Mouse (Mus musculus) c-Kit-positive CD71-positive TER-119-positive erythroid progenitor cells, embryonic 14.5 days (primary cell): ENCODE data around the gene Pcp4l1.

Experiments used
- DNase-seq: peaks from one replicate; pipeline ENCODE4 v3.0.0-alpha.2; 2013; ENCODE audit warnings: low spot score

The Pcp4l1 gene

GRCm38 (mm10) chr1:171221281-171222193 is 25.5 kb upstream of the Pcp4l1 start:
- DNase-seq = peak; percentile 25

GRCm38 (mm10) chr1:171220871-171221270 is 24.8 kb upstream of the Pcp4l1 start:
- DNase-seq = peak; percentile 88

DNA sequence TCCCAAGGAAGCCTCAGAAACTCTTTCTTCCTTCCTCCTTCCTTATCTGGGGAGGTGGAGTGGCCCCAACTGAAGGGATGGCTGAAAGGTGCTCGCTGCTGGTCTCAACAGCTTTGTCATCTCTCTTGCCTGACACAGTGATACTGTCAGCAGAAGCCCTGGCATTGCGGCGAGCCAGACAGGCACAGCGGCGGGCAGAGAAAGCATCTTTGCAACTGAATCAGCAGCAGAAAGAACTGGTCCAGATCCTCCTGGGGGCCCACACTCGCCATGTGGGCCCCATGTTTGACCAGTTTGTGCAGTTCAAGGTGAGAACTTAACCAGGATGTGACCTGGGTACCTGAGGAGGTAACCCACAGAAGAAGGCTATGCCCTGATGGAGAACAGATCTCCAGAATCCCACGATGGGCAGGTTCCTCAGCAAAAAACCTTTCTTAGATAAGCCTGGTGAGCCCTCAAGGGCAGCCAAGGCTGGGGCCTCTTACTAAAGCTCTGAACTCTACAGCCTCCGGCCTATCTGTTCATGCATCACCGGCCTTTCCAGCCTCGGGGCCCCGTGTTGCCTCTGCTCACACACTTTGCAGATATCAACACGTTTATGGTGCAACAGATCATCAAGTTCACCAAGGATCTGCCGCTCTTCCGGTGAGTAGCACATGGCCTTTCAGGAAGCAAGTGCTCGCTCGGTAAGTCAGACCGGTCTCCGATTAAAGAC is 20.3 kb upstream of the Pcp4l1 start:
- DNase-seq = no peak

GRCm38 (mm10) chr1:171213801-171214496 is 17.9 kb upstream of the Pcp4l1 start, which contains the start of gene Nr1i3:
Nr1i3 (plus strand) TSS chr1:171213970.
- DNase-seq = no peak

DNA sequence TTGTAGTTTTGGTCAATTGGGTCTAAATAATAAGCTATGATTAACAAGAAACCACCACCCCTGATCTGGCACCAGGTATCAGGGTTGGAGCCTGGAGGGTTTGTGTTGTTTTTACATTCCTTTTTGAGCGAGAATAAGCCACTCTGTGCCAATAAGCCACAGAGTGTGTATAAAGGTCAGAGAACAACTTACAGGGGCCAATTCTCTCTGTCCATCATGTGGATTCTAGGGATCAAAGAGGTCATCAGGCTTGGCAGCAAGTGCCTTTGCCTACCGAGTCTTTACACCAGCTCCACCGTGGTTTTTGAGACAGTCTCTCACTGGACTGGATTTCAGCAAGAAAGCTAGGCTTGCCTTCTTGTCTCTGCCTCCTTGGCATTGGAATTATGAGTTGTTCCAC is 16.8 kb upstream of the Pcp4l1 start:
- DNase-seq = no peak

GRCm38 (mm10) chr1:171209409-171209808 is 13.3 kb upstream of the Pcp4l1 start:
- DNase-seq = no peak

DNA sequence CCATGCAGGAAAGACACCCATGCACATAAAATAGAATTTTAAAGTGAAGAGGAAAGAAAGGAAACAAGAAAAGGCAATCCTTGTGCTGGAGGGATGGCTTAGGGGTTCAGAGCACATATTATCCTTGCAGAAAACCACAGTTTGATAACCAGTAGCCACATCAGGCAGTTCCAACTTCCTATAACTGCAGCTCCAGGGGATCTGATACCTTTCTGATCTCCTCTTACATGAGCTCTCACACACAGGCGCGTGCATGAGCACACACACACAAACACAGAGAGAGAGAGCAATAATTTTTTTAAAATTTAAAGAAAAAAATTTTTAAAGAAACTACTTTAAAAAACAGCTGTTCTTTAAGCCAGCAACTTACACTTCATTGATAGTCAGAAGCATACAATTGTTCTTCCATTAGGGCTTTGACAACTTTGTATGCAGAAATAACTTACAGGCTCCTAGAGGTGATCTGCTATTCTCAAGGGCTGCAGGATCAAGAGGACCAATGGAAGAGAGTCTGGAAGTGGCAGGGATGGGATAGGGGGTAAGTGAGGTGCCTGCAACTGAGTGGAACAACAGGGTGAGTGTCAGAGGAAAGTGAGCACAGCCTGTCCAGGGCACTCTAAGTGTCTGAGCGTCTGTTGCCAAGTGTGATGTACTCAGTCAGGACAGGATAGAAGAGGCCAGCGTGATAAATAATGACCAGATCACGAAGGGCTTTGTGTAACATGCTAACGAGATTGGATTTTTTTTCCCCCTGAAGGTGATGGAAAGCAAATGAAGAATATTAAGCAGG is 9.8 kb upstream of the Pcp4l1 start:
- DNase-seq = no peak

GRCm38 (mm10) chr1:171204249-171204644 is 8.2 kb upstream of the Pcp4l1 start:
- DNase-seq = no peak

DNA sequence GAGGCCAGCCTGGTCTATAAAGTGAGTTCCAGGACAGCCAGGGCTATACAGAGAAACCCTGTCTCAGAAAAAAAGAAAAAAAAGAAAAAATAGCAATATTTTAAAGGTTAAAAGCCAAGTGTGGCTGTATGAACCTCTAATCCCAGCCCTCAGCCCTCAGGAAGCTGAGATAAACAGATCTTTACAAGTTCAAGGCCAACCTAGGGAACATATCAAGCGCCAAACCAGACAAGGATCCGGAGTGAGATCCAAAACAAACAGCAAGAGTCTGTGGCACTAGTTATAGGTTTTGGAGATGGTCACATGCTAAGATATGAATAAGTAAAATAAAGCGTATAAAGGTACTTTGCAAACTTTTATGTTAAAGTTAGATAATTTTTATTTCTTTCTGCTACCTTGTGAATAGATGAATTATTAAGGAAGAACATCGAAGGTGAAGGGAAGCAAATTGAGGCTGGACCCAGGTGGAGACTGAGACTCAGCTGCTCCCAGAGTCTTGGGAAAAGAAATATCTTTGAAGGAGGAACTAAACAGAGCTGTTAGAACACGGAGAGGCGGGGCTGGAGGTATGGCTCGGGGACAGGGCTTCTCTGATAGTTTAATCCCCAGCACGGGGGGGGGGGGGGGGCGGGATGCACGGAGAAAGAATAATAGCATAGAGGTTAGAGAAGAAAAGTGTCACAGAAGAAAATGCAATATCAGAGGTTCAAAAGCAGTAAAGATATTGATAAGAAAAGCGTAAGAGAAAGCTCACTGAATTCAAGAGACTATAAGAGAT is 7.6 kb upstream of the Pcp4l1 start:
- DNase-seq = no peak

- DNase-seq = no peak
Measured at GRCm38 (mm10) chr1:171200769-171201168, 4.7 kb upstream of the Pcp4l1 start.

GRCm38 (mm10) chr1:171199532-171199931 is 3.5 kb upstream of the Pcp4l1 start:
- DNase-seq = no peak

GRCm38 (mm10) chr1:171195046-171195822 is 834 bp downstream of the Pcp4l1 start:
- DNase-seq = no peak

DNA sequence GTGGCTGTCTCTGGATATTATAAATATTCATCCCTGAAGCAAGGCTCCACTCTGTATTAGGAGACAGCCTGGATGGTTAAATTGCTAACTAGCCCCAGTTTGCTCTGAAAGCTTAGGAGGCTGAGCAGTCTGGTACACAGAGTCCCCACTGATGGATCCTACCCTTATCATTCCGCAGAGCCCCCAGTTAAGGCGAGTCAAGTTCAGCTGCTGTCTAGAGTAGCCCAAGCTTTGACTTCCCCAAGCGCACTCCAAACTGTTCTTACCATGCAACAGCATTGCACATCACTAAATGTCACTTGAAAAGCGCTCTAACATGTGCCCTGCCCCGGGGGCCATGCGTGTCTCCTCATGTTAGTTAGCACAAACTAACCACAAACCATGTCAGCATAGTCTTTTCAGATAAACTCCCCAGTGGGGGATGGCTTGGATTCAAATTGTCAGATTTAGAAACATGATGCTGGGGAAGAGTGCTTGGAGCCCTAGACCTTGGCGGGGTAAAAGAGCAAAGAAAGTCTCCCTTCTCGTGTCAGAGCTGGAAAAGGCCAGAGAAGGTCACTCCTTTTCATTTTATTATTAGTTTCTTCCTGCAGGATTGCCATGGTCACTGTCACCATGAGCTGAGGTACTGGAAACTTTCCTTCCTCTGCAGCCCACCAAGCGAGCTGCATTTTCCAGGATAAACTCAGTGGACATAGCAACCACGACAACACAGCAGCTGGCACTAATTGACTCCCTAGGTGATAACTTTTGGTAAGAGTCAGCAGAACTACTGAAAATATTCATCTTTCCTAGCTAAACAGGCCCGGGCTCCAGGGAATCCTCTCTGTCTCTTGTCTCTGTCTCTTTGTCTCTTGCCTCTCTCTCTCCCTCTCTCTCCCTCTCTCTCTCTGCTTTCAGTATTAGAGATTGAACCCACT is 1.9 kb downstream of the Pcp4l1 start:
- no peak for DNase-seq

DNA sequence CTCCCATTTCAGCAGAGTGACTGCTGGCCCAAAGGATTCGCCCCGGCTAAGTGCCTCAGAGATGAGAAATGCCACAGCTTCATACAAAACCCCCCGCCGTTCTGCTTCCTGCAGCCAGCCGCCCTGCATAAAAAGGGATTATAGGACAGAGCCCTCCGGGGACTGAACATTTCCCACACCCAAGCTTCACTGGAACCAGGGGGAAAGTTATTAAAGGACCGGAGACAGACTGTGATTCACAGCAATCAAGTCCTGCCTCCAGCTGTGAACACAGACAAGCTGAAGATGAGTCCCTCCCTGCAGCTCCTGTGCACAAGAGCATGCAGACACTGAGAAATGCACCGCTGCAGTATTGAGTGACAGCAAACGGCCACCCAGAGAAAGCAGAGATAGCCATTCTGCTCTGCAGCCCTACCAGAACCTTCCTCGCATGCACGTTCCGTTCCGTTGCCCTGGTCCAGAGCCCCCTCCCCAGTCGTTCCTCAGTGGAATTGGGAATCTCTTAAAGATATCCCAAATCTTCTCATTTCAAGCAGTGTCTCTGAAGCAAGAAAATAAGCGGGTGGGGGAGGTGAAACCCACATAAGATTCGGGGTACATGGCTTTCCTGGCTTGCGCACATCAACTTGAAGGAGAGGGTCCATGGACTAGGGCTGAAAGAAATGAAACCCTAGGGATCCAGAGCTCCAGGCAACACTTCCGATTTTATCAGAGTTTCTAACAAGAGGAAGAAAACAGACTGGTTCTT is 2.8 kb downstream of the Pcp4l1 start:
- no peak for DNase-seq

GRCm38 (mm10) chr1:171192283-171192682 is 3.8 kb downstream of the Pcp4l1 start:
- DNase-seq = no peak

DNA sequence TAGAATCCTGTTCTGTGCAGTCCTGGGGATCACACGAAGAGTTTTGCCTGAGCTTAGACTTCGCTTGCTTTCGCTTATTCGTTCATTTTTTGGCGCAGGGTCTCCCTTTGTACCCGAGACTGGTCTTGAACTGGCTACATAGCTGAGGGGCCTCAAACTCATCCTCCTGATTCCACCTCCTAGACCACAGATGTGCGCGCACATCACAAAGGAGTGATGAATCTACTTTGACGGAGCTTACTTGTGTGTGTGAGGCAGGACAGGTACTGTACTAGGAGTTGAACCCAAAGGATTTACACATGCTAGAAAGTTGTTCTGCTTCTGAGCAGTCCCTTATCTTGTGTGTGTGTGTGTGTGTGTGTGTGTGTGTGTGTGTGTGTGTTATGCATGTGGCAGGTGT is 5.2 kb downstream of the Pcp4l1 start:
- no peak for DNase-seq

DNA sequence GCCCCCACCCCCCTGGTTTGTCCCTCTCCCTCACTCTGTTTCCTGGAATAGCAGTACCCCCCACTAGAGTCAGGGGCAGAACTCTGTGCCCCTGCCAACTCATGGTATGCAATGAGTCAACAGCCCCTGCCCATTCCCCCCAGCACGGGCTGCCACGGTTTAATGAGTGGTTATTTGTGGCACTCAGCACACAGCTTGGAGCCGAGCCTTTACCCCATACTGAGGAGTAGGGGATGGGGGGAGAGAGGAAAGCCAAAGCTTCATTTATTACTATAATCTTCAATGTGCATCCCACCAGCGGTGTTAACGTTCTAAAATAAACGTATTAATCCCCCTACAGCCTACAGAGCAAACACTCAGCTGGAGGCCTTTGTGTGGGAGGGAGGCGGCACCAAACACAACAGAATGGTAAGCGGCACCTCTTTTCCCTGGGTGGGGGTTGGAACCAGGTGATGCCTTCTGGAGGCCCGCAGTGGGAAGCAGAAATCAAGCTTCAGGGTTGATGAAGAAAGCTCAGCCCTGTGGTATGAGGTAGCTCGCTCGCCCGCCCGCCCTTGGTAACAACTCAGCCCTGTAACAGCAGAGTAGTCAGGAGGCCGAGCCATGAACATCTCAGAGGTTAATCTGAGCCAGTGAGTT is 6.5 kb downstream of the Pcp4l1 start:
- DNase-seq = no peak

DNA sequence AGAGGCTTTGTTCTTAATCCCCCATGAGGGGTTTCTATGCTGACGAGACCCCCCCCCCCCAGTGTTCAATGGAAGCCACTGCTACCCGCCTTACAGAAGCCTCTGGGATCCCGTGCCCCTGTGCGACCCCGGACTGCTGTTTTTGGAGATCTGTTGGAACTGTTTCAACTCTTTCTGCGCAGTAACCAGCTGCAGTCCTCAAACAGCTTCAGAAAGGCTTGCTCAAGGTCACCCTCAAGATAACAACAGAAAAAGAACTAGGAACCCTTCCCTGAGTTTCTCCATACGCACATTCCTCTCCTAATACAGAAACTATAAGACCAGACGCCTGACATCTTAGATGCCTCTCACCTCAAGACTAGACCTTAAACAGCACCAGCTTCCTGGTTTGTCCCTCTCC is 7.0 kb downstream of the Pcp4l1 start:
- DNase-seq = no peak
